Mouse (Mus musculus) limb, embryonic 10.5 days (tissue): Measurements from ENCODE around the gene Gmpr. TPM values are rescaled to one million over a fixed set of nuclear protein-coding genes. Genes with fewer than 3 reads are reported as not detected.
A peak's percentile ranks its signal among the peaks of the same experiment; 100 is the strongest.

Experiments
- DNase-seq: peaks from one replicate; pipeline ENCODE4 v3.0.0-alpha.2; 2017; ENCODE audit warnings: low spot score
- H3K27ac ChIP-seq: fragments of 300-500 bp; sonication (generic); 2 replicates; pipeline ENCODE4 v1.5.1; 2016; ENCODE audit warnings: mild to moderate bottlenecking
- H3K27me3 ChIP-seq: fragments of 300-500 bp; sonication (generic); 2 replicates; pipeline ENCODE4 v1.6.1; 2016; ENCODE audit warnings: low read depth, mild to moderate bottlenecking; ENCODE audit not compliant: poor library complexity, severe bottlenecking
- H3K36me3 ChIP-seq: fragments of 300-500 bp; sonication (generic); 2 replicates; pipeline ENCODE4 v1.6.1; 2016; ENCODE audit warnings: mild to moderate bottlenecking, moderate library complexity
- H3K4me1 ChIP-seq: fragments of 300-500 bp; sonication (generic); 2 replicates; pipeline ENCODE4 v1.6.1; 2016
- H3K4me3 ChIP-seq: fragments of 300-500 bp; sonication (generic); 2 replicates; pipeline ENCODE4 v1.5.1; 2016; ENCODE audit warnings: mild to moderate bottlenecking, moderate library complexity
- H3K9me3 ChIP-seq: fragments of 300-500 bp; sonication (generic); replicated peaks from 2 replicates; pipeline ENCODE4 v1.6.1; 2016; ENCODE audit warnings: mild to moderate bottlenecking
- whole genome bisulfite sequencing: fragments of 180-500 bp; shearing (Covaris S2); methylation state at CpG from one replicate; pipeline ENCODE4 v1.1.7; 2016; 5-methylcytosine and 5-hydroxymethylcytosine counted together
- polyA plus RNA-seq: library from polyadenylated mRNA; unstranded; fragments of >200 nt; fragmentation: Nextera tagmentation; extraction: Ambion mirVana; gene quantifications from 2 replicates; pipeline ENCODE4 v1.2.1, GENCODE M21; 2016

Gmpr gene
- polyA plus RNA-seq = 25.2 and 27.8 TPM in 2 replicates

DNA sequence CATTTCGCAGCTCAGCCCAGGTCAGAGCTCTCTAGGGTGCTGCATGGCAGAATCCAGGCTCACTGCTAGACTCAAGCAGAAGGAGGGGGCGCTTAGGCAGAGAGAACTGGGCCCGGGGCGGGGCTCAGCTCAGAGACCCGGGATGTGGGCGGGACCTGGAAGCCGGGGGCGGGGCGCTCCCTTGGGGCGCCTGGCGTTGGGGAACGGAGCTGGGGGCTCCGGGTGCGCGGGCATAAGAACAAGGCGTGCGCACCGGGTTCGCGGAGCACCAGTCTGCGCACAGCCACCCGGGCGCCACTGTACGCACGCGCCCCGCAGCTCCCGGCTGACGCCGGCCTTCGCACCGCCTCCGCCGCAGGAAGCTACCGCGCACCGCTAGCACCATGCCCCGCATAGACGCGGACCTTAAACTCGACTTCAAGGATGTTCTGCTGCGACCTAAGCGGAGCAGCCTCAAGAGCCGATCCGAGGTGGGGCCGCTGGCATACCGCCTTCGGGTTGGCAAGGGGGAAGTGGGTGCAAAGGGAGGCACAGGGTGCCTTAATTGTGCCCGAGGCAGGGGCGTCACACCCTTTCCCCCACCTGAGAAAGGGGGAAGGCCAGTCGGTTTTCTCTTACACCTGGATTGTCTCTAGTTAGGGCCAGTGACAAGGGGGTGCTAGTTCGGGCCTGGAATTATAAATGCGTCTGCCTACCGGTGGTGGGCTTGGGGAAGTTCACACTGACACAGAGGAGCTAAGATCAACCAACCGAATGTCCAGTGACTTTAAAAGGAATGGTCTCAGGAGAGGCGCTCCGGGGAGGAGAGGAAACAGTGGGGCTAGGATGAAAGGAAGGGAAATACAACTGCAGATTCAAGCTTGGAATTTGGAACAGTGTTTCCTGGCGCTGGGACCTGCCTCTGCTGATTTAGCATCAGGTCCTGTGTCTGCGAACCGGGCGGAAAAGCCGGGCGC lies at the start of gene Gmpr:
Gene Gmpr (plus strand): TSS at position 171 of the 956 bp plus-strand sequence.
- Histone ChIP-seq H3K9me3 (no peaks in the 10 kb centered on the region), H3K4me1 (peaks cover 34% of the 10 kb centered on the region), H3K4me3 (peak within 1 kb of the TSS; percentile 70), H3K36me3 (no peaks in the 10 kb centered on the region), H3K27me3 (peaks cover 22% of the 10 kb centered on the region), H3K27ac (peak within 1 kb of the TSS; percentile 80)
- under 1% methylated on average over 63 of the region's 63 CpGs for WGBS
- DNase-seq = peak; percentile 83

DNA sequence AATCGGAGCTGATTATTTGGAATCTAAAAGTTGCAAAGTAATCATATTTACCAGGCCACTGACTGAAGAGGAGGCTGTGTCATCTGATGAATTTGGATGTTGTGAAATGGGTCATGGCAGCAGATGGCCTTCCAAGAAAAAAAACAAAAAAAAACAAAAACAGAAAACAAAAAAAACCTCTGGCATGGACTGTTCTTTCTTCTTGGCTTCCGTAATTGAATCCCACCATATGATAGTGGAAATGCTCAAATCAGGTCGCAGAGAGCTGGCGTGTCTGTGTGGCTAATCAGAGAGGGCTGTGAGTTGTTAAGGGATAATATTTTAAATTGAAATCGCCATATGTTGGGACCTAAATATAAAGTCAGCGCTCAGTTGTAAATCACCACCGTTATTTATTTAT lies 49.8 kb upstream of the Gmpr start:
- Histone ChIP-seq H3K9me3 (no peaks in the 10 kb centered on the region), H3K27me3 (no peaks in the 10 kb centered on the region), H3K4me3 (no peak overlapping the region), H3K27ac (no peak overlapping the region), H3K36me3 (no peaks in the 10 kb centered on the region), H3K4me1 (peaks cover 40% of the 10 kb centered on the region)
- 67% methylated on average over 7 of the region's 7 CpGs for WGBS
- no peak for DNase-seq

DNA sequence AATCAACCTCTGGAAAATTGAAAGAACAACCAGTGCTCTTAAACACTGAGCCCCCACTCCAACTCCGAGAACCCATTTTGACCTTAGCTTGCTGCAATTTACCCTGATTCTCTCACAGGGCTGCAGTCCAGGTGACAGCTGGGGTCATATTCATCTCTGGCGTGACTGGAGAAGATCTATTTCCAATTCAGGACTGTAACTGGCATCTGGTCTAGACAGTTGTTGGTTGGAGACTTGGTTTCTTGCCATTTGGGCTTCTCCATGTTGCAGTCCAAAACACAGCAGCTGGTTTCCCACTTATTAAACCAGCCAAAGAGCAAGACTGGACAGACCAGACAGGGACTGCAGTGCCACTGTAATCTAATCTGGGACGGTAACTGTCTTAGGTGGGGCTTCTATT lies 47.1 kb upstream of the Gmpr start:
- H3K27me3 ChIP-seq = no peaks in the 10 kb centered on the region
- H3K4me1 ChIP-seq = peaks cover 16% of the 10 kb centered on the region
- 86% methylated on average over 3 of the region's 3 CpGs for WGBS
- no peaks in the 10 kb centered on the region for H3K36me3 ChIP-seq
- no peak overlapping the region for H3K4me3 ChIP-seq
- DNase-seq = no peak
- no peaks in the 10 kb centered on the region for H3K9me3 ChIP-seq
- H3K27ac ChIP-seq = no peak overlapping the region

DNA sequence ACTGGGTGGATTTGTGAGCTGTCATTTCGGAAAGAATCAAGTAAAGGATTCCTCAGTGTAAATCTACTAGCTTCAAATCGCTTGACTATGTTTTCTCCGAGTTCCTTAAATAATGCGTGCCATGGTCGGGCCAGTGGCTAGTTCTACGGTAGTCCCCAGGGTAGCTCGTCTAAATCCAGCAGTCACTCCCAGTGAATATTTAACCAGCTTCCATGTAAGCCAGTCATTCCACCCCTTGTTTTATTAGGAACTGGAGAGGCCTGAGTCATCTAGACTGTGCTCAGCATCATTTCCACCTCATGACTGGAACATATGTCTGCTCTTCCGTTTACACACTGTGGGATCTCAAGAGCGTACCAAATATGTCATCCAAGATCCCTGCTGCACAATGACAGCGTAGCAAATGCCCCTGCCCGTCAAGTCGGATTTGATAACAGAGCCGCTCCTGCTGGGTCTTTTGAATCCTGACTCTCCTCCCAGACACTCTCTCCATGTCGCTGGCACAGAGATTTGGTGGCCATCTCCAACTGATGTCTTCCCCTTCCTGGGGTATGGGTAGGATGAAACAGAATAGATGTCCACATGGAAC lies 45.8 kb upstream of the Gmpr start:
- peaks cover 16% of the 10 kb centered on the region for H3K4me1 ChIP-seq
- H3K27ac ChIP-seq = no peak overlapping the region
- no peaks in the 10 kb centered on the region for H3K9me3 ChIP-seq
- H3K27me3 ChIP-seq = no peaks in the 10 kb centered on the region
- 90% methylated on average over 14 of the region's 14 CpGs for WGBS
- no peak overlapping the region for H3K4me3 ChIP-seq
- DNase-seq = no peak
- H3K36me3 ChIP-seq = no peaks in the 10 kb centered on the region

DNA sequence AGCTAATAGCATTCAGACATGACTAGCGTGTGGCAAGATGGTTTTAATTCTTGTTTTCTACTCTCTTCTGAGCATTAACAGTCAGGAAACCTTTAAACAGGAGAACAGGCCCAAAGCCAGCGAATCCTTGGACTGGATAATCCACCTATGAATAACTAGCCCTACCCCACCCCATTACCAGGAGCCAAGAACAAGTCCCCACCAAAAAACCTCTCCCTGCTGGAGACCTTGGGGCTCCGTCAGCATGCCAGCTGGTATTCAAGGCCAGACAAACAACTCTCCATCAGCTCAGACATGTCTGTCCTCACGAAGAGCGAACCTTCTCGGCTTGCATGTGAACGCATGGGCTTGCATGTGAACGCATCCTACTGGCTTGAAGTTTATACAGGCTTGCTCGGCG lies 41.6 kb upstream of the Gmpr start:
- H3K4me3 ChIP-seq = no peak overlapping the region
- no peaks in the 10 kb centered on the region for H3K36me3 ChIP-seq
- DNase-seq = no peak
- H3K27me3 ChIP-seq = no peaks in the 10 kb centered on the region
- H3K27ac ChIP-seq = peak overlapping the region; percentile 38
- H3K9me3 ChIP-seq = no peaks in the 10 kb centered on the region
- peaks cover 42% of the 10 kb centered on the region for H3K4me1 ChIP-seq
- 90% methylated on average over 10 of the region's 10 CpGs for WGBS

DNA sequence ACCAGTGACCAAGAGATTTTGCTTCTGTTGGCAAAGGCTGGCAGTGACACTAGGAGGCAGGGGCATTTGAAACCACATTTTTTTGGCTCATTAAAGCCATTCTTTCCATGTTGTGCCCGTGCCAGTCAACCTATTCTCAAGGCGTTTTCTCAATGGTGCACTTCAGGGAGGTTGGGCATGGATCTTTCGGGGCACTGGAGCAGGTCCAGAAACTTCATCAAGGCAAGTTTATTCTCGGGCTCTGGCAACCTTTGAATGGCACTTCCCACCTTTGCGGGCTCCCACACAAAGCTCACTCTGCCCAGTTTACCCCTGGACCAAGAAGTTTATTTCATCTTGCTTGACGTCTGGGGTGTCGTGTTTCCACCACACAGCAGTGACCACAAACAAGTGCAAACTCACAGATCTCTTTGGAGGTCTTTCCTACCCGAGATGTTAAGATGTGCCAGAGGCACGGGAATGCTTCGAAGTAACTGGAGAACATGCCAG lies 41.2 kb upstream of the Gmpr start:
- no peak overlapping the region for H3K4me3 ChIP-seq
- 61% methylated on average over 10 of the region's 10 CpGs for WGBS
- H3K36me3 ChIP-seq = no peaks in the 10 kb centered on the region
- H3K27me3 ChIP-seq = no peaks in the 10 kb centered on the region
- DNase-seq = no peak
- H3K9me3 ChIP-seq = no peaks in the 10 kb centered on the region
- H3K4me1 ChIP-seq = peaks cover 46% of the 10 kb centered on the region
- H3K27ac ChIP-seq = peak overlapping the region; percentile 38; the same call in 1 of the 2 replicates

DNA sequence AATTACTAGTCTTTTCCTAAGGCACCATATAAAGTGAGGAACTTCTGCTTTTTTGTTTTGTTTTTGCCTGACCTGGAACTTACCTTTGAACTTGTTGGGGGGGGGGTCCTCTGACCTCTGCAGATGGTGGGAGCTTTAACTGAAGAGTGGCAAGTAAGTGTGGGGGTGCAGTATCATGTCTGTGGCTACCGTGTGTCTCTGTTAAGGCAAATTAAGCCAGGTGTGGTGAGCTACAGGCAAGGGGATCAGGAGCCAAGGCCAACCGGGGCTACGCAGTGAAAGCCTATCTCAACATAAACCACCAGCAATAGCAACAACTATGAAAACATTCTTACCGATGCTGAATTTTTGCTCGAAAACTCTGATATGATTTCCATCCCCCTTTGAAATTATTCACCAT lies 38.5 kb upstream of the Gmpr start:
- H3K27ac ChIP-seq = peak overlapping the region; percentile 90
- no peak overlapping the region for H3K4me3 ChIP-seq
- WGBS = 82% methylated on average over 5 of the region's 5 CpGs
- no peak for DNase-seq
- H3K27me3 ChIP-seq = no peaks in the 10 kb centered on the region
- peaks cover 46% of the 10 kb centered on the region for H3K4me1 ChIP-seq
- H3K36me3 ChIP-seq = no peaks in the 10 kb centered on the region
- H3K9me3 ChIP-seq = no peaks in the 10 kb centered on the region

DNA sequence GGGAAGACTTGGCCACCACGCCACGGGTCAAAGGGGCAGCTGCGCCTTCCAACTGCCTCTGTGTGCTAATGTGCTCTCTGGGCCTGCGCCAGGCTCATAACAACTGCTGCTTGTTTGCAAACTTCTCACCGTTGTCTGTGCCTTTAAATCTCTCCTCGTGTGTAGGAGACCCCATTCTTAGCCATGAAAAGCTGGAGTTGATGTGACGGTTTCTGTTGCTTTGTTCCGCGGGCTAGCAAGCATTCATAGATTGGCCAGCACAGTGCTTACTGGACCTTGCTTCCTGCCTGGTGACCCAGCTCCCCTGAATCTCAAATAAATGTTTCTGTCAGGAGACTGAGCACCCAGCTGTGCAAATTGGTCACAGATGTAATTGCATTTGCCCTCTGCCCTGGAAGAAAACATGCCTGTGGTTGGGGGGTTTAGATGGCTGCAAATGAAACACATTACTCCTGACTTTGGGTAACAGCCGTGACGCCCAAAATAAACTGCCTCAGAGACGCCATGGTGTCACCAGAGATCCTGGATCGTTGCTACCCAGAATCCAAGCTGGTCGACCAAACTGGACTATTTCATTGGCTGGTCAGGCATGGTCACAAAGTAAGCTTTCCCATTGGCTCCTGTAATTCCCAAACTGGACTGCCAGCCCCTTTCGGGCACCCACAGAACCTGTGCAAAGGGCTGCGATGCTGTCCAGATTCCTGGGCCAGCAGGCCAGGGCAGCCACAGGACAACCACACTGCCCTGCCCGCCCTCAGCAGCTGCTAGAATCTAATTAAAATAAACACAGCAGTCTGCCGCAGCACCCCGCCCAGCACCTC lies 37.6 kb upstream of the Gmpr start:
- Histone ChIP-seq H3K9me3 (no peaks in the 10 kb centered on the region), H3K27me3 (no peaks in the 10 kb centered on the region), H3K27ac (peak overlapping the region; percentile 90), H3K4me1 (peaks cover 46% of the 10 kb centered on the region), H3K4me3 (peak overlapping the region; percentile 15), H3K36me3 (no peaks in the 10 kb centered on the region)
- DNase-seq = peak; percentile 83
- 20% methylated on average over 19 of the region's 19 CpGs for WGBS

DNA sequence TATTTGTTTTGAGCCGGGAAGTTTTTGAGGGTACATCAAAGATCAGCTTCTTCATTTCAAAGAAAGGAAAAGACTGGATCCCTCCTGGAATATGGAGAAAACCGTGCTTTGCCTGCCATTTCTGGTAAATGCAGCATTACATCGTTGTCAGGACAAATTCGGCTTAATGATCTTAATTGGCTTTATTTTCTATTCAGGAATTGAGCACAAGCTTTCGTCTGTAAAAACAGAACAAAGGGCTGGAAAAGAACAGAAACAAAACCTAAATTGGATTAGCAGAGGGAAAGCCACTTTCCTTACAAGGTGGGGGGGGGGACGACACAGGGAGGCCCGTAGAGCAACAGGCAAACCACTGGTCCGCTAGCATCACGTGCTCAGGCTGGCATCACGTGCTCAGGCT lies 33.9 kb upstream of the Gmpr start:
- H3K9me3 ChIP-seq = no peaks in the 10 kb centered on the region
- no peaks in the 10 kb centered on the region for H3K27me3 ChIP-seq
- DNase-seq = no peak
- WGBS = 74% methylated on average over 10 of the region's 10 CpGs
- H3K36me3 ChIP-seq = no peaks in the 10 kb centered on the region
- H3K4me3 ChIP-seq = no peak overlapping the region
- H3K4me1 ChIP-seq = peaks cover 27% of the 10 kb centered on the region
- H3K27ac ChIP-seq = no peak overlapping the region

DNA sequence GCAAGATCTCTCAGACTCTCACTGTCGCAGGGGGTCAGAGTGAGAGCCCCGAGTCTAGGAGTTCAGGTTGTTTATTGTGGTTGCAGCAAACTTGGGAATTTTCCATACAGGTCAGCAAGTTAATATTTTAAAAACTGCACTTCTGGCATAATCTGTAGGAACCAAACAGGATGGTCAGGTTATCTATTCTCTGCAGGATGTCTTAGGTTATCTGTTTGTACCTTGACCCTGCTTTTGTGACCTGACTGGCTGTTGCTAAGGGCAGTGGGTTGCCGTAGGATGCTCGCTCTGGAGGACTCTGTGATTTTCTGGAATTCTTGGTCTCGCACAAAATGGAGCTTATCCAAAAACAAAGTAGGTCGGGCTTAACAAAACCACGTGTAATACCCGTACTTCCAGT lies 31.9 kb upstream of the Gmpr start:
- no peak for DNase-seq
- Histone ChIP-seq H3K4me1 (peaks cover 7% of the 10 kb centered on the region), H3K9me3 (no peaks in the 10 kb centered on the region), H3K27me3 (no peaks in the 10 kb centered on the region), H3K36me3 (no peaks in the 10 kb centered on the region), H3K27ac (no peak overlapping the region), H3K4me3 (no peak overlapping the region)
- 90% methylated on average over 8 of the region's 8 CpGs for WGBS

DNA sequence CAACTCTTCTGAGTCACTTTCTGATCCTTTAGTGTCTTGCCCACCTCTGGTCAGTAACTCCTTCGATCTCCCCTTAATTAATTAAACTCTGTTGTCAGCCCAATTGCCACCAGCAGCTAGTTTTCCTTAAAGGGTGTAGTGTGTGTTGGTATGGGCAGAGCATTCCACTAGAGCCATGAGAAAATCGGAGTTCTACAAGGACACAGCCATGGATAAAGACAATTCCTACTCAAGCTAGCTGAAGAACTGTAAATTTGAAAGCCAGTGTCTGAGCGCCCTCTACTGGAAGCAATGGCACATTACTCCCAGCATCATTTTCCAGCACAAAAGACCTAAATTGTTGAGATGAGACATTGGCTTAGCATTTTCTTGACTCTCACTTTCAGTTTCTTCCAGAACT lies 30.1 kb upstream of the Gmpr start:
- no peaks in the 10 kb centered on the region for H3K36me3 ChIP-seq
- H3K4me1 ChIP-seq = no peaks in the 10 kb centered on the region
- peak; percentile 80 for DNase-seq
- 39% methylated on average over 3 of the region's 3 CpGs for WGBS
- H3K9me3 ChIP-seq = no peaks in the 10 kb centered on the region
- no peak overlapping the region for H3K4me3 ChIP-seq
- H3K27ac ChIP-seq = peak overlapping the region; percentile 42; the same call in 1 of the 2 replicates
- H3K27me3 ChIP-seq = no peaks in the 10 kb centered on the region

DNA sequence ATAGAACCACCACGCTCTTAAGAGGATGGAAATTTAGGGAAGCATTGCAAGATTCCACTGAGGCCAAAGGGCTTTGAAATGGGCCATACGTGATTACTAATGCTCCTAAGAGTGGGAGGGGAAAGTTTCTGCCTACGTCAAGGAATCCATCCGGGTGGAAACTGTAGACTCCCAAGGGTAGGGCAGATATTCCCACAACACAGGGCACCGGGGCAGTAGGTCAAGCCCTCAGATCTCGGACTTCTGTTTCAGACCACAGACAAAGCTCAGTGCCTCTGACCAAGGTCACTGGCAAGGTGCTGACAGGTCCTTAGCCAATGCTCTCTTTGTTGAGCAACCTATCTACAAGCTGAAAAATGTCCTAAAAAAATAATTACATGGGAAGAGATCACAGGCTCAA lies 27.3 kb upstream of the Gmpr start:
- Histone ChIP-seq H3K4me3 (no peak overlapping the region), H3K4me1 (no peaks in the 10 kb centered on the region), H3K36me3 (peaks cover 2% of the 10 kb centered on the region; the same call in 1 of the 2 replicates), H3K9me3 (no peaks in the 10 kb centered on the region), H3K27me3 (no peaks in the 10 kb centered on the region), H3K27ac (no peak overlapping the region)
- 80% methylated on average over 6 of the region's 6 CpGs for WGBS
- DNase-seq = no peak
